Mouse (Mus musculus) heart, postnatal 14 days (tissue): Measurements from ENCODE around the gene Rrbp1. TPM values are rescaled to one million over a fixed set of nuclear protein-coding genes. Genes with fewer than 3 reads are reported as not detected.

Source experiments
- DNase-seq, 2 experiments: peaks; one replicate each; pipeline ENCODE4 v3.0.0; 2021 to 2022
- intact Hi-C: fragments of 180-260 bp; cut with DNase I; formaldehyde crosslinking; loops from one replicate; pipeline ENCODE4 v1.15.1; 2025
- total RNA-seq, 2 experiments: library from RNA; stranded (reverse); gene quantifications; 2 replicates each; pipeline ENCODE4 v1.2.3; 2021

The Rrbp1 gene
- total RNA-seq, 2 experiments from 2014 or later = 117 to 125 TPM

DNA sequence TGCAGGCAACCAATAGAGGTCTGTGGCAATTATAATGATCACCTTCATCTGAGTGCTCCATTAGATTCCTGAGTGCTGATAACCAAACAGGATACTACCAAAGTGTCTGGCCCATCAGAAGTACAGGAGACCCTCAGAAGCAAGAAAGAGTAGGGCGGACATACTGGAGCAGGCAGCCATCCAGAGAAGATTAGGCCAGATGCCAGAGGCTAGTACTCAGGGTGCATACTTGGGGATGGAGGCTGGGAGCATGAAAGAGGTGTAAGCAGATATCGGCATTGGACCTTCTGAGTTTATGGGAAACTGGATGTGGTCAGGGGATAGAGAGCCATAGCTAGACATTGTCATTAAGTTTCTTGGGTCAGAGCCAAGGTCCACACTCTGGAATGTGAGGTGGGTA, 40.2 kb downstream of the Rrbp1 start:
- intact Hi-C loops = no loop called here
- no peak for DNase-seq

DNA sequence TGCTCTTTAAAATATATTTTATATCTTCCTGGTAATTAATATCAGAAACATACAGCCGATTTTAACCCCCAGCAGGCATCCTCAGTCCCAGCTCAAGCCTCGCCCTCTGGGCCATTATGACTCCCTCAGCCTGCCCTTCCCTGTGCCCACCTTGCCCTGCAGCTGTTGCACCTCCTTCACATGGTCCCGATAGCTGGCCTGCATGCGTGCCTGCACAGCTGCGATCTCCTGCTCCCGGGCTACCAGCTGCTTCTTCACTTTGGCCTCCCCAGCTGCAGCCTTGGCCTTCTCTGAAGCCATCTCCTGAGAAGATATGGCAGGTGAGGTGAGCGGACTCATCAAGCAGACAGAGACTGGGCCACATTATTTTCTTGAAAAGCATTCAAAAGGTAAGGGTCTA, 41.8 kb downstream of the Rrbp1 start:
- intact Hi-C loops = no loop called here
- no peak for DNase-seq

DNA sequence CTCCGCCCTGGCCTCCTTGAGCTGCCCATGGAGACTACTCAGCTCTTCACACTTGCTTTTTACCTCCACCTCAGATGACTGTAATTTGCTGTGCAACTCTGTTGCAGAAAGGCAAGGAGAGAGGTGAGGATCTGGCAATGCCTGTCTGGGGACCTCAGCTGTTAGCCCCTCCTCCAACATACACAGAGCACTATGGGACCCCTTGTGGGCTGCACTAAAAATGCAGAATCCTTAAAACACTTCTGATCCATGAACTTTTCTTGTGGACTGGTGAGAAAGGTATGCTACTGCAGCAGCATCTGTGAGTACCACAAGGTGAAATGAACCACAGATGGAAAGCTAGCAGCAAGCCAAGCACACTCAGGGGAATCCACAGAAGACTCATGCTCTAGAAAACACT, 47.7 kb downstream of the Rrbp1 start:
- intact Hi-C loops = no loop called here

DNA sequence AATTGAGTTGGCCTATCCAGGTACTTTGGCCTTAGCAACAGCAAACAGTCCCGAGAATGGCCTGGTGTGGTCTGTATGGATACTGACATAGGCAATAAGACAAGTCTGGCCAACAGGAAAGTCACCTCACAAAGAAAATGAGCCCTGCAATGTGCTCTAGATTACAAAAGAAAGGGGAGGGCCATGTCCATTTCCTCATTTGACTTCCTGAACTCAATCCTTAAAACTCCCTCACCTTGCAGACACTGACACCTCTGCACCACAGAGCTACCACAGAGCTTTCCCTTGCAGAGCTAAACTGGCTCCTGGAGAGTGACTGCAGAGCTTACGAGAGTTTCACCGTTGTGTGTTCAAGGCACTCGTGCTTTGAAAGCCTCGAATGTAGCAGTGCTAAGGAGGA, 48.9 kb downstream of the Rrbp1 start:
- intact Hi-C loops = no loop called here
- DNase-seq = no peak

More for the DNA sequence above, 47.7 kb downstream of the Rrbp1 start:
- no peak for DNase-seq

DNA sequence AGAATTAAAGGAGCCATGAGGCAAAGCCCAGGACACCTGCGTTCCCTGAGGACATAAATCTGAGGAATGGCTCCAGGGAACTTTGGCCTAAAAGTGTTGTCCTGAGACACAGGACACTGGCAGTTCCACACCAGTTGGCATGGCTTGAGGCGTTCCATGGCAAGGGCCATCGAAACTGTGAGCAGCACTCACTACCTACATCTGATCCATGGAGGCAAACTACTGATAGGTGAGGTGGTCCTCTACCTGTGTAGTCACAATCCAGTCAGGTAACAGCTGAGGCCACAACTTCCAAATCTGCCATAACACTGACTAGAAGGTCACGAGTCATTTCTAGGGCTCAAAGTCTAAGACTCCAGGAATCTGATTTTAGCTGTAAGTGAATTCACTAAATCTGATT, 55.3 kb downstream of the Rrbp1 start:
- no peak for DNase-seq
- intact Hi-C loops = no loop called here

DNA sequence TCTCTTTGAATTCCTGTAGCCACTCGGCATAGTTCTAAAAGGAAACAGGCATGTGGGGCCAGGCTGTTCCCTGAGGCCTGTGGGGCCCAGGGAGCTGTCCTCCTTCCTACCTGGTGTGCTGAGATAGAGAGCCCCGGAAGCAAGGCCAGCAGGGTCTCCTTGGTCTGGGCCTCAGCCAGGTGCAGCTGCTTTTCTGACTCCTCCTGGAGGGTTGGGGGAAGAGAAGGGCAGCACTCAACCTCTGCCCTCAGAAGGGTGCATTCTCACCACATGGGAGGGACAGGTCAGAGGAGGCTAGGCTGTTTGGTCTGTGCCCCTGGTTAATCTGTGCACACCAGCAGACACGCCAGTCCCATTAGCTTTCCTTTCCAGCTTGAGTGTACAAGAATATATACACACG, 56.1 kb downstream of the Rrbp1 start:
- intact Hi-C loops = no loop called here
- DNase-seq = no peak

DNA sequence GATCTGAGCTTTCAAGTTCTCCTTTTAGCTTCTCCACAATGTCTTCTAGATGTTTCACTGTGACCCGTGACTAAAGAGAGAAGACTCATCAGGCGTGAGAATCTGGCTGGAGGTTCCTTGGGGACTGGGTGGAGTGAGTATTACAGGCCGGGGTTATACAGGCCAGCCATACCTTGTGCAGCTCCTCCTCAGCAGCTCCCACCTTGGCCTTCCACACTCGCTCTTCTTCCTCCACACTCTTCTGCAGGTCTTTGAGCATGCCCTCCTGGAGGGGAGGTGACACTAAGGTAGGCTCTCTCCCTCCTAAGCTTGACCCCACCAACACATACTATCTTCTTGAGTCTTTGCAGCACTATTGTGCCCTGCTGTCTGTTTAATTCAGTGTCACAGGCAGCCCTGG, 57.1 kb downstream of the Rrbp1 start:
- intact Hi-C loops = no loop called here
- DNase-seq = no peak

DNA sequence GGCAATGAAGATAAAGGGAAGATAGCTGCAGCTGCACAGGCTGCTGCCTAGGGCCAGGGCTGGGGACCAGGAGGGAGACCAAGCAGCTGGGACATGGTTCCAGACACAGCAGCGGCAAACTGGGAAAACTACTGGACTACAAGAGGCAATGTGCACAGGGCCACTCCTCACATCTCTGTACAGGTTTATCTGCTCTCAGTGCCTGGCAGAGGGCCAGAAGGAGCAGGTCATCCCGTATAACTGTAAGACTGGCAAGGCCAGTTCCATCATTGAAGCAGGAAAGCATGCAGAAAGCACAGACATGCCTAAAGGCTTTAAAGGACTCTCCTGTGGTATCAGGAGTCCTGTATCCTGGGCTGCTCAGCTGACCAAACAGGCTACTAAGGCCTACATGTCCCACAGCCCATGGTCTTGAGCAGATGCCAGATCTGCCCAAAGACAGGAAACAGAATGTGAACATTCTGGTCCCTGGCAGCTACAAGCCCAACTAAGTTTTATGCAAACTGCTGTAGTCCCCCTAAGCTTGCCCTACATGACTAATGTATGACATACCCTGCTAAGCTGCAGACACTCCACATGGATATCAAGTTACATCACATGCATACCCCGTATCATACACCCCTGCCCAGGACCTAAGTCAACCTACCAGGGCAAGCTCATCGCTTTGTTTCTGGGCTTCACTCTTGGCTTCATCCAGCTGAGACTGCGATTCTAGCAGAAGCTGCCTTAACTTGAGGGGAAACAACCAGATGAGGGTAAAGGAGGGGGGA, 59.3 kb downstream of the Rrbp1 start:
- DNase-seq = peak; percentile 19 to 30

DNA sequence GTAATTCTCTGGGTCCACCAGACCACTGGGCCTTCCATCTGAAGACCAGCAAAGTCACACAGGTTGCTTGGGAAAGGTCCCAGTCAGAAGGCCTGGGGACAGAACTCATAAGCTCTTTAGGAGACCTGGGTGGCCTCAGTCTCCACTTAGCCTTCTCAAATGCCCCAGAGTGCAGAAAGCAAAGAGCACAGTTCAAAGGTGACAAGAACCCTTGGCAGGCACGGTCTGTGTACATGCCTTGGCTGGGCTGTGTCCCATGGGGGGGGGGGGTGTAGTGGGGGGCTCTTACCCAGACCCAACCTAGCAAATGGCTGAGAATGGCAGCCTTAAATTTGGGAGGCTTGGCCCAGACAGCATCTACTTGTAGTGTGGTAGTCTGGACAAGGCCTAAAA, 60.0 kb downstream of the Rrbp1 start:
- intact Hi-C loops = no loop called here
- no peak for DNase-seq

More for the DNA sequence above, 59.3 kb downstream of the Rrbp1 start:
- intact Hi-C loops = no loop called here

DNA sequence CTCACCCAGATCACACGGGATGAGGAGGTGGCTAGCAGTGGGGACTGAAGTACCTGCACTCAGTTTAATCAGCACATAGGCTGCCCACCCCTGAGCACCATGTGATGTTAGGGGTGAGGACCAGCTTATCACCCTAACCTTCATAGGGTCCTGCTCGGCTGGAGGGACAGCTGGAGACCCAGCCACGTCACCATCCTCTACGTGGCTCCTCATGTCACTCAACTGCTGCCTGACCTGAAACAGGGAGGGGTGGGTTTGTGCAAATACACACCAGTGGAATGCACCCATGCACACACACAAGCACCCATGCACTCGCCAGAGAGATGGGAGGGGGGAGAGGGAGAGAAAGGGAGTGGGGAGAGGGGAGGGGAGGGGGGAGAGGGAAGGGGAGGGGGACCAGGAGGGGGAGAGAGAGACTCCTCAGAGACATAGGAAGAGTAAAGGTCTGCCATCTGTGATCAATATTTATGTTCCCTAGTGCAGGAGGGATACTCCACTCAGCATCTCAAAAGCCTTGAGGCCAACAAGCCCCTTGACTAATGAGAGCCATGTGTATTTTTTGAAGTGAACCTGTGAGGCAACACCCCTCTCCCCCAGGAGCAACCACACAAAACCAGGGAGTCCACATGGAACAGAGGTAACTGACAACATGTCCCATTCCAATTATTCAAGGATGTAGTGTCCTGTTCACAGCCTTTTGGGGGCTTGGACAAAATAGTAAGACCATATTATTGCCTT, 60.6 kb downstream of the Rrbp1 start:
- intact Hi-C loops = no loop called here
- DNase-seq = no peak

DNA sequence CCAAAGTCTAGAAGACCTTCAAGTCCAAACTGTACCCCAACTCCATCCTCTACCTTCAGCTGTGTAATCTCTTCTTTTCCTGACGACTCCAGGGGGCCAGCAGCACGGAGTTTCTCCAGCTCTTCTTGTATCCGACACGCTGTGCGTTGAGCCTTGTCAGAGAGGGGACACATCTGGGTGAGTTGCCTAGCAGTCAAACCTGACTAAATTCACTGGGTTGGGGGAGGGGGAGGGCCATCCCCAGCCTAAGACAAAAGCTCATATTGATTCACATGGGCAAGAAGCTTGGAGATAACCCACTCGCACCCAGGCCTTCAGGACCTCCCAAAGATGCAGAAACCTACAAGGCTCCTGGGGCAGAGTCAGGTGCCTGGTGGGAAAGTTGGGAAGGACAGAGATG, 61.8 kb downstream of the Rrbp1 start:
- DNase-seq = no peak
- intact Hi-C loops = no loop called here

DNA sequence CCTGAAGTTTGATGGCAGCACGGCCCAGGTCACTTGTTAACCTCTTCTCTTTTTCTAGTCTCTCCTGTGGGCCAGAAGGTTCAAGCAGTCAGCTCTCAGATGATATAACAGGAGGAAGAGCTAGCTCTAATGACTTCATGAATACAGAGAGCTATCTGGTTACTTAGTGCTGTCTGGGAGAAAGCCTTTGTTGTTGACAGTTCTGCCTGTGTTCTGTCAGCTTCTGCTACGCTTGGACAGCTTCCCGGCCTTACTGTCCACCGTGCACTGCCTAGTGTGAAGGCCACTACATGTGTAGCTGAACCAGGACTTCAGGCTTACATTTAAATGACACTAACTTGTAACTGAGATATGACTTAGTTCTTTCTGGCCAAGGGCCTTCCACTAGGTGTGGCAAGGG, 62.6 kb downstream of the Rrbp1 start:
- DNase-seq = peak; percentile 37 to 52
- intact Hi-C loops = no loop called here

DNA sequence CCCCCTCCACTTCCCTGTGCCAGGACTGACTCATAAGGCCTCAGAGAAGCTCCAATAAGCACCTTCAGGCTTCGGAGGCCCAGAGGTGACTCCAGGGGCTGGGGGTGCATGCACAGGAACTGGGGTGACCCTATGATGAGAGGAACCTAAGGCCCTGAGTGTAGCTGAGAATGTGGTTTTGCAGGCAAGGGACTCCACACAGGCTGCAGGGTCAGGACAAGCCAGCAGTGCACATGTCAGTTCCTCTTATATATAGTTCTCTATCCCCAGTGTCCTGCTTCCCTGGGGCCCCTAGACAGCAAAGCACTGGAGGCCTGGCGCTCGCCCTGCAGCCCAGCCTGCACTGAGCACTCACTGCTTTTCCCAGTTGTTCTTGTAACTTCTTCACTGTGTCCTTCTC, 63.1 kb downstream of the Rrbp1 start:
- intact Hi-C loops = no loop called here
- DNase-seq = no peak

DNA sequence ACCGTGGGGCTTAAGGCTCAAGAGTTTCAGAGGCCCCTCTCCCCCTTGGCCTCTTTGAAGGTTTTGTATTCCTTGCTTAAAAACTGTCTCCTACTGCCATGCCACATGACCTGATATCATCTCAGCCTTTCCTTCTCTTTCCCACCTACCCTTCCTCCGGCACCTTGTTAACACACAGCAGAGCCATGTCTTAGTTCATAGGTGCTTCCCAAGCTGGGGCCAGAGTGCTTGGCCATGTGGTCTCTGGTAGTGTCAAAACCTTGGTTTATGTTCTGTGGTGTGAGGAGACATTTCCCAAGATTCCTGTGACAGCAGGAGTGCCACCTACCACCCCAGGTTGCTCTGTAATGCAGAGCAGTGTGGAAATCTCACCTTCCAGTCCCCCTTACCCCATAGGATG, 64.7 kb downstream of the Rrbp1 start:
- intact Hi-C loops = no loop called here
- DNase-seq = no peak

DNA sequence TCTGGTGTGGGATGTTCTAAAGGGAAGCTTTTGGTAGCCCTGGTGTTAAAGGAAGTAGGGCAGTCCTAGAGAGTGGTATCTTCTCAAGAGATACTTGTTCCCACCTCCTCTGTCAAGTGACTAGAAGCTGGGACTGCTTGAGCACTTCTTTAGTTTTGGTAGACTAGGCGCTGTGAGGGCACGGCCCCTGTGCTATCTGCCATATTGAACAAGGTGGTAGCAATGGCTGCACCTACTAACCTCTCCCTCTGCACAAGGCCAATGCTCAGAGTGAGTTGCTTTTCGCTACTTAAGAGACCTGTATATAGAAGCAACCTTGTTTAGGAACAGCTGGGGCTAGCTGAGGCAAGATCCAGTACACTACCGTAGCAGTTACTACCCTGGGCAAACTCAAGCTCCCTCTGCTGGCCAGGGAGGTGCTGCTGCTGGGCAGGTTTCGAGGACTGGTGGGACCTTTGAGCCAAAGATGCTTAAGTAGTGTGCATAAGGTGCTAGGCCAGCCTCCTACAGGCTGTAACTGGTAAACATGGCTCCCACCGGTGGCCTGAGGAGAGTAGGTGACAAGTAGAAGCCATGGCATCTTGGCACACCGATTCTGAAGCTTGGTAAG, 65.5 kb downstream of the Rrbp1 start:
- peak in 1 of 2 experiments; percentile 40 for DNase-seq
- intact Hi-C loops = no loop called here

DNA sequence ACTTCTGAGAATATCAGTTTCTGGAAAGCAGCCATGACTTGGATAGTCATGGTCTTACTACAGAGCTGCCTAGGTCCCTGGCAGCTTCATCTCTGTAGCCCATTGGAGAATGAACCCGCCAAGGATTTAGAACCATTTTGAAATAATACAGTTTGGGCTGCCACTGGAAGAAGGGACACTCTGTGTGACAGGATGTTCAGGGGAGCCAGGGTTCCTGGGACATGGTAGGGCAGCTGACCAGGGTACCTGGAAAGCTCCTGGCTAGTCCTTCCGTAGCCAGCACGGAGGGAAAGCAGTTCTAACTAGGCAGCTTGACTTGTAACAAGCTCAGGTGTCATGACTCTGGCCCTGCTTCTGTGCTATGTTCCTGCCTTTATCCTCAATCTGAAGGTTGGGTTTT, 66.3 kb downstream of the Rrbp1 start:
- intact Hi-C loops = no loop called here
- no peak for DNase-seq

DNA sequence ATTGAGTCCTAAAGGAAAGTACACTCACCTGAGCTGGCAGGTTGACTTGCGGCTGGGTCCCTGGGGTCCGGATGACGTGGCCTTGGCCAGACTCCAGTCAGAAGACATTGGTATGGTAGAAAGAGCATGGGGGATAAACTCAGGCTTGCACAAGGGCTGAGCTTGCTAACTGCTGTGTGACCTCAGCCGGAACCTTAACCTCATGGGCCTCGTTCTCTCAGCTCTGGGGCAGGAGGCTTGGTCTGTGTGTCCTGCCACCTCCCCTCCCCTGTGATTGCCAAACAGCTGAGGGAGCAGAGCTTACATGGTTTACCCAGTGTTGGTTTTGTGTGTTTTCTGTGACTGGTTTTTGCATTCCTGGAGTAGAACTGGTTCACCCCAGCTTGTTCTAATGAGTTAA, 70.7 kb downstream of the Rrbp1 start:
- DNase-seq = no peak
- intact Hi-C loops = no loop called here

DNA sequence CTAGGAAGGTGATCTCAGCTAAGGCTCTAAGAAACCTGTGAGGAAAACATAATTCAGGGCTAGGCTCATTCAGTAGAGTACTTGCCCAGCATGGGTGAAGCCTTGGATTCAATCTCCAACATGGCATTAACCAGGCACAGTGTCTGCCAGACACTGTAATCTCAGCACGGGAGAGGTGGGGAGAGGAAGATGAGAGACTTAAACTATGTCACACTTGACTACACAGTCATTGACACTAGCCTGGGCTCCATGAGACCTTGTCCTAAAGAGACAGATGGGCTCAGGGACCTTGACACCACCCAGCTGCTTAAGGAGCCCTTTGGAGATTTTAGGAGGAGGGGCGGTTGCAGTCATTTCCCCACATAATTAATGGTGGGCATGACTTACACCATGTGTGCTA, 73.2 kb downstream of the Rrbp1 start:
- intact Hi-C loops = no loop called here

DNA sequence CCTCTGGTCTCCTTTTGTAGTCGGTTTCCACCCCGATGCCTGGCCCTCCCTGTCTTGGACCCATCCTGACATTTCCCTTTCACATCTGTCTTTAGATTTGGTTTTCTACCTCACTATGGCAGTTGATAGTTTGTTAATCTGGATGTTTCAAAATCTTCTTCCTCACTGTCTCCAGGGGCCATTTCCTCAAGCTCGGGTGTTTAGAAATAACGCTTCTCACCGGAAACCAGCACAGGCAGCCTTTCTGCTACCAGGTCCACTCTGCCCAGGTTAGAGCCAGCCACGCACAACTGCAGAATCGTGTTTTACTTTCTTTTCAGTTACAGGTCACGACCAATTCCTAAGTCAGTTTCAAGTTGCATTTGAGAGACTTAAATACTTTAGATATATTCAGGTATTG, 76.6 kb downstream of the Rrbp1 start:
- intact Hi-C loops = no loop called here
- no peak for DNase-seq

More for the DNA sequence above, 73.2 kb downstream of the Rrbp1 start:
- no peak for DNase-seq

DNA sequence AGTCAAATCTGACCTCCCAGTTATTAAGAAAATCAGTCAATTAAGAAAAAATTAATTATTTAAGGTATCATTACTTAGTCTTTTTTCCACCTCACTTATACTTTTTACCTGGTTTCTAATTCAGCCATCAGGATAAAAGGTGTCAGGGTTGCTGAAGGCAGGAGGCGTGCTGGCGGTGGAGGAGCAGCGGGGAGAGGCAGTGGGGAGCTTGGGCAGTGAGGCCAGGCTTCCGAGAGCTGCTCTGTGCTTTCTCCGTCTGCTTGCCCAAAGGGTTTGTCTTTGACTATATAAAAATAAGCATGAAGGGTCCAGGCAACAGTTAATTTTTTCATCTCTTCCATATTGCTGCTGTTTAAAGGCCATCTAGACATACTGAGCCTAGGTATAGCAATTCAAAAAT, 77.5 kb downstream of the Rrbp1 start:
- intact Hi-C loops = no loop called here
- DNase-seq = no peak

DNA sequence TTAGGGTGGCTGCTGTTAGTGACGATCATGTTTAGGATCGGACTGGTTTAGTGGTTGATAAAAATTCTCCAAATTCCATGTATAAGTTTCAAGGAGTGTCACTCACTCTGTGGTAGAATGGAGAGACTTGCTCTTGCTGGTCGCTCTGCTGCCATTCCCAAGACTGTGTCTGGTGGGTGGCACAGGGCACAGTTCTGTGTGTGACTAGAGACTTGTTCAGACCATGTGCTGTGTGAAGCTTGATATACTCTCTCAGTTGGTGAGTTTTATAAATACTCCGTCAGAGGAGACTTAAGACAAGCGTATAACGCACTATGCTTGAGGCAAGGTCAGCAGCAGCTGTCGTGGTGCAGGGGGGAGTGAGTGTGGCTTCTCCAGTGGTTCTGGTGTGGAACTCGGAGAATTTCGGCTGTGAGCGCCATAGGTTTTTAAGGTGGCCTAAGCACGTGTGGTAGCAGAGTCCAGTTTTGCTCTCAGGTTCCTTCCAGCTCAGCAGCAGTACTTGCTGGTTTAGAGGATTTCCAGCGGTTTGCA, 78.7 kb downstream of the Rrbp1 start:
- intact Hi-C loops = no loop called here
- no peak for DNase-seq
